Mouse (Mus musculus) lung, postnatal 4 days (tissue): Measurements from ENCODE around the gene Aipl1.
A peak's percentile ranks its signal among the peaks of the same experiment; 100 is the strongest.

ENCODE experiments used
- DNase-seq, 2 experiments: peaks; one replicate each; pipeline ENCODE4 v3.0.0; 2021

The Aipl1 gene

GRCm38 (mm10) chr11:72037409-72037808 is at the start of gene Aipl1:
Gene Aipl1, minus strand, starts transcription at chr11:72037509.
- no peak for DNase-seq

GRCm38 (mm10) chr11:72086251-72087046 is 49.1 kb upstream of the Aipl1 start:
- DNase-seq, result peak; percentile 17 to 45

GRCm38 (mm10) chr11:72084337-72084736 is 47.0 kb upstream of the Aipl1 start:
- DNase-seq, result no peak

- no peak for DNase-seq
These were observed 45.3 kb upstream of the Aipl1 start for GRCm38 (mm10) chr11:72082601-72083000.

- DNase-seq, result no peak
These were observed 43.2 kb upstream of the Aipl1 start for GRCm38 (mm10) chr11:72080461-72080860.

GRCm38 (mm10) chr11:72078647-72079046 is 41.3 kb upstream of the Aipl1 start:
- no peak for DNase-seq

GRCm38 (mm10) chr11:72078056-72078455 is 40.7 kb upstream of the Aipl1 start:
- DNase-seq, result peak in 1 of 2 experiments; percentile 16

- DNase-seq, result no peak
These were observed 36.9 kb upstream of the Aipl1 start for GRCm38 (mm10) chr11:72074230-72074629.

GRCm38 (mm10) chr11:72072331-72072905 is 35.1 kb upstream of the Aipl1 start:
- no peak for DNase-seq

- DNase-seq, result no peak
These were observed 33.4 kb upstream of the Aipl1 start for GRCm38 (mm10) chr11:72070733-72071132.

GRCm38 (mm10) chr11:72068026-72068425 is 30.7 kb upstream of the Aipl1 start:
- no peak for DNase-seq

- no peak for DNase-seq
These were observed 30.0 kb upstream of the Aipl1 start for GRCm38 (mm10) chr11:72067326-72067725.

- peak in 1 of 2 experiments; percentile 51 for DNase-seq
These were observed 29.0 kb upstream of the Aipl1 start for GRCm38 (mm10) chr11:72066330-72066729.

GRCm38 (mm10) chr11:72065103-72065502 is 27.8 kb upstream of the Aipl1 start:
- peak; percentile 36 to 60 for DNase-seq

- DNase-seq, result no peak
These were observed 27.1 kb upstream of the Aipl1 start for GRCm38 (mm10) chr11:72064414-72064813.

- no peak for DNase-seq
These were observed 23.8 kb upstream of the Aipl1 start for GRCm38 (mm10) chr11:72061093-72061620.

- DNase-seq, result no peak
These were observed 23.1 kb upstream of the Aipl1 start for GRCm38 (mm10) chr11:72060416-72060815.

- DNase-seq, result no peak
These were observed 19.9 kb upstream of the Aipl1 start for GRCm38 (mm10) chr11:72057166-72057565.

GRCm38 (mm10) chr11:72055176-72055575 is 17.9 kb upstream of the Aipl1 start:
- DNase-seq, result no peak

- DNase-seq, result peak; percentile 59 to 80
These were observed 15.3 kb upstream of the Aipl1 start for GRCm38 (mm10) chr11:72052636-72053035.

GRCm38 (mm10) chr11:72052221-72052620 is 14.9 kb upstream of the Aipl1 start:
- no peak for DNase-seq

- DNase-seq, result no peak
These were observed 13.9 kb upstream of the Aipl1 start for GRCm38 (mm10) chr11:72050895-72051858.
